Mouse (Mus musculus) bone marrow, adult 2 months (tissue): Measurements from ENCODE around the gene Prorsd1. TPM values are rescaled to one million over a fixed set of nuclear protein-coding genes. Genes with fewer than 3 reads are reported as not detected.
A peak's percentile ranks its signal among the peaks of the same experiment; 100 is the strongest.

Experiments used
- H3K27ac ChIP-seq: fragments of 200-500 bp; 2 replicates; pipeline ENCODE4 v1.5.1; 2012; ENCODE audit warnings: low read depth, mild to moderate bottlenecking, control low read depth, inconsistent platforms, low read length; ENCODE audit not compliant: control insufficient read depth, poor library complexity, insufficient read depth
- H3K4me1 ChIP-seq: fragments of 200-500 bp; 2 replicates; pipeline ENCODE4 v1.6.1; 2011; ENCODE audit warnings: low read length; ENCODE audit not compliant: control insufficient read depth, insufficient read depth
- H3K4me3 ChIP-seq: fragments of 200-500 bp; replicated peaks from 2 replicates; pipeline ENCODE3; 2011; ENCODE audit warnings: mild to moderate bottlenecking, low read depth, low read length, control low read depth; ENCODE audit not compliant: control insufficient read depth
- CTCF ChIP-seq: fragments of 200-500 bp; IDR thresholded peaks from 2 replicates; pipeline ENCODE4 v1.5.1; 2011; ENCODE audit warnings: low read length, control low read depth; ENCODE audit not compliant: control insufficient read depth, insufficient read depth
- POLR2A ChIP-seq: fragments of 200-500 bp; IDR thresholded peaks from 2 replicates; pipeline ENCODE4 v1.6.1; 2011; ENCODE audit warnings: low read depth, mild to moderate bottlenecking, control low read depth, low read length, borderline replicate concordance; ENCODE audit not compliant: control insufficient read depth
- WGBS: fragments of 180-500 bp; shearing (Covaris S2); methylation state at CpG from one replicate; pipeline ENCODE4 v1.1.7; 2018; 5-methylcytosine and 5-hydroxymethylcytosine counted together
- polyA plus RNA-seq: library from polyadenylated mRNA; stranded (reverse); fragments of >200 nt; gene quantifications from 2 replicates; pipeline ENCODE4 v1.2.4, GENCODE M21; 2011; ENCODE audit warnings: low replicate concordance; ENCODE audit not compliant: missing spikeins, insufficient read depth, insufficient read length

Gene Prorsd1
- polyA plus RNA-seq: 9.3 and 13.0 TPM in 2 replicates

DNA sequence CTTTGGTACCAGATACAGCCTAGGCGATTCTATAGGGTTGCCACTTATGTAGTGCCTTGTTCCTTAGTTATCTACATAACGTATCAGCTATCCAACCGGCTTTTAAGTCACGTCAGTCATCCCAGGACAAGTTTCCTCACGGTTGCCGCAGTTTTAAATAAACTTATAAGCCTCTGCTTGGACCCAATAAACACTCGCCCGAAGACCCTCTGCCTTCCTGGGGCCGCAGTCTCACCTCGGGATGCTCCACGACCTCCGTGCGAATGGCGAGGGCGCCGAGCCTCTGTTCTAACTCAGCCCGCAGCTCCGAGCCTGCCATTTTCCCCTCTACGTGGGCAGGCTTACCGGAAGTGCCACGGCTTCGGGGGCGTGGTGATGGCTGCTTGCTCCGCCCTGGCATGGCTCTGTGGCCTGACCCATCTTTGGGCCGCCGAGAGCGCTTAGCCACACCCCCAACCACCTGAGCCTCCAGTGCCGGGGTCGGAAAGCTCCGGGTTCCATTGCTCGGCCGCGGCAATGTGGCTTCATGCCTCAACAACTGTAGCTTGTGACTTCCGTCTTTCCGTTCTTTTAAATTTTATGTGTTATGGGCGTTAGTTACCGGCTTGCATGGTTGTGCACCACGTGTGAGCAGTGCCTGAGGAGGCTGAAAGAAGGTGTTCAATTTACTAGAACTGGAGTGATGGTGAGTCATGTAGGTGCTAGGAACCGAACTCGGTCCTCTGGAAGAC lies at the start of gene Prorsd1:
Prorsd1 (minus strand) TSS at position 352 of the 731 bp plus-strand sequence.
- TF ChIP-seq POLR2A (peak; percentile 89; the same call in 1 of the 2 replicates), CTCF (no peak)
- peak within 1 kb of the TSS; percentile 79 for H3K27ac ChIP-seq
- no peaks in the 10 kb centered on the region; the same call in 1 of the 2 replicates for H3K4me1 ChIP-seq
- WGBS: 1% methylated on average over 40 of the region's 40 CpGs
- H3K4me3 ChIP-seq: peak within 1 kb of the TSS; percentile 93

DNA sequence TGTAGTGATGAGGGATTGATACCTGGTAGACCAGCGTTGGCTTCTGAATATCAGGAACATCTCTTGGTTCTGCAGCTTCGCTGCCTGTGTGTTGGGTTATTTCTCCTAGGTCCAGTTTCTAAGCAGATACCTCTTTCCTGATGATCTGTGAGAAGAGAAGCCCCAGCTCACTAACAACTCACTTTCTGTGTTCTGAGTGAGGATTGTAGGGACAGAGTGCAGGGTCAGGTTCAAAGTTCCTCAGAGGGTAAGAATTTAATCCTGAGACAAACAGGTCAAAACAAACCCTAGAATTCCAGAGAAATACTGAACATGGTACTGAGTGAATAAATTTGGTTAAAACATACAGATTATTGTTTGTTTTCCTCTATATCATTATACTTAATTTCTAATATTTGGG lies 48.6 kb upstream of the Prorsd1 start:
- Histone ChIP-seq H3K27ac (no peak overlapping the region), H3K4me1 (no peaks in the 10 kb centered on the region), H3K4me3 (no peak overlapping the region)
- 73% methylated on average over 2 of the region's 2 CpGs for WGBS
- TF ChIP-seq CTCF: no peak
- no peak for TF ChIP-seq POLR2A

DNA sequence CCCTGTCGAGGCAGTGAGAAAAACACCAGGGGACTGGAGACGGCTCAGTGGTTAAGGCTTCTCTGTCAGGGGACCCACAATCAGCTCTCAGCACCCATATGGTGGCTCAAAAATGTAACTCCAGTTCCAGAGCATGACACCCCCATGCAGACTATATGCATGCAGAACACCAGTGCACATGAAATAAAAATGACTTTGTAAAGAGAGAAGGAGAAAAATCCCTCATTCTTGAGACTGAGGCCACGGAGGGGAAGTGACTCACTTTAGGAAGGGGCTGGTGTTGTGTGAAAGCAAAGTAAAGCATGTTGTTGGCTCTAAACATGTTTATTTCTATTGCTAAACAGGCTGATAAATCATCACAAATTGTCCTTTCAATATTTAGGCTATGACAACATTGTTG lies 46.2 kb upstream of the Prorsd1 start:
- no peak for TF ChIP-seq CTCF
- no peak for TF ChIP-seq POLR2A
- WGBS: 76% methylated on average over 3 of the region's 3 CpGs

DNA sequence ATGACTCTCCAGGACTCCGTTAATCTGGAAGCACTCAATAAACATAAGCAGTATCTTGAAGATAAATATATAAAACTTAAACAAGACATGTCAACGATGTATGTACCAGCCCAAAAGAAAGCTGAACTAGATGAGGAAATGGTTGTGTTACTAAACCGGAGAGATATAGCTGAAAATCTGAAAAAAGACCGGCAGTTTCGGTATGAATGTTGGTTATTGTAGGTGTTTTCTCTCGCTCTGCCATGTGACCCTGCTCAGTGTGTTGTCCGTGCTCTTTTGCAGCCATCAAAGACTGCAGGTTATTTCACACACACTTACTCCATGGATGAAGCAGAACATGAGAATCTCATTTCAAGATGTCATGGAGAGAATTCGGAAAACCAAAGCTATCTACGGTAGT lies 45.6 kb upstream of the Prorsd1 start:
- Histone ChIP-seq H3K4me1 (no peaks in the 10 kb centered on the region), H3K27ac (no peak overlapping the region), H3K4me3 (no peak overlapping the region)
- WGBS: 81% methylated on average over 9 of the region's 9 CpGs
- TF ChIP-seq POLR2A: no peak
- no peak for TF ChIP-seq CTCF

More for the DNA sequence above, 46.2 kb upstream of the Prorsd1 start:
- Histone ChIP-seq H3K27ac (no peak overlapping the region), H3K4me1 (no peaks in the 10 kb centered on the region), H3K4me3 (no peak overlapping the region)

DNA sequence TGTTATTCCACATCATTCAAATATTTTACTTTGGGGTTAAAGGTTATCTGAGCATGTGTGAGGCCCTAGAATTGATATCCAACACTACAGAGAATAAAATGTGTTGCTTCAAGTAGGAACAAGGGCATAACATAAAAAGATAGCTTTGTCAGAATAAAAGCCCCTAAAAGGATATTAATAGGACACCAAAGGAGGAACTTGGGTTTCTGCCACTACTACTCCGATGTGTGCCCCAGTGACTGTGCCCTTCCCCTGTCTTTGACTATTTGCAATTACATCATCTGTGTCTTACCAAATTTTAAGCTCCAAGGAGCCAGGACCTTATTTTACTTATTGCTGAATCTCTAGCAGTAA lies 34.6 kb upstream of the Prorsd1 start:
- H3K4me1 ChIP-seq: peaks cover 1% of the 10 kb centered on the region; the same call in 1 of the 2 replicates

DNA sequence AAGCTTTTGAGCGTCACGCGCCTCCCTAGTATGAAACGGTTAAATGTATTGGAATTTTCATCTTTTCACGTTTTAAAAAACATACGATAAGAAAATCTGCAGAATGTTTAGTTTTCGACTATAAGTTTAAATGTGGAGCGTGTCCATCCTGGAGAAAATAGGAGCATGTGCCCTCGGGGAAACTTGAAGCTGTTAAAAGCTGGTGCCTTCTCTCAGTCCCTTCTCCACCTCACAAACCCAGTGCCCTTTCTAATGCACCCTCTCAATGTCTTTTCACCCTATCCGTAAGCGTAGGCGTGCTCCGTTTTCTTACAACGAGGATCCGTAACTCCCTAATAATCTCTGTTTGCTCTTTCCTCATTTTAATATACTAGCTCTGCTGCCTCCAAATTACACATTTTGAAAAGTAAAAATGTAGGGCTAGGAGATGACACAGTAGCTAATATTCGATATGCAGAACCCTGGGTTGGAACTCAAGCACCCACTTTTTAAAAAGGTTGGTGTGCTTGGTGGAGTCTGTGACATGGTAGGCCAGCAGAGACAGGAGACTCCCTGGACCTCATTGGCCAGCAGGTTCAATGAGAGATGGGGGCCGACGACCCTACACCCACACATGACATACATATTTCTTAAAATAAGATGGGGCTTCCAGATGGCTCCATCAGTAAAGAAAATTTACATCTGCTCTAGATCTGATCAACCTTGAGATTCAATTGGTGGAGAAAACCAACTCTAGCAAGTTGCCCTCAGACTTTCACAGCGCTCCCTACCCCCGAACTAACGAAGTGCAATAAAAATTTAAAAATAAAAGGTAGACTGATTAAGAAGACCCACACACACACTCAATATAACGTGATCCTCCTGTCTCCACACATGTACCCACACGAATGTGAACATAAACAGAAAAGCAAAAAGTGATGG lies 33.9 kb upstream of the Prorsd1 start:
- Histone ChIP-seq H3K4me3 (peak overlapping the region; percentile 78), H3K4me1 (peaks cover 1% of the 10 kb centered on the region; the same call in 1 of the 2 replicates), H3K27ac (peak overlapping the region; percentile 39)
- TF ChIP-seq CTCF: no peak
- 16% methylated on average over 23 of the region's 23 CpGs for WGBS

More for the DNA sequence above, 34.6 kb upstream of the Prorsd1 start:
- H3K27ac ChIP-seq: no peak overlapping the region
- TF ChIP-seq POLR2A: no peak
- TF ChIP-seq CTCF: no peak
- WGBS: 8% methylated on average over 1 of the region's 1 CpGs
- no peak overlapping the region for H3K4me3 ChIP-seq

DNA sequence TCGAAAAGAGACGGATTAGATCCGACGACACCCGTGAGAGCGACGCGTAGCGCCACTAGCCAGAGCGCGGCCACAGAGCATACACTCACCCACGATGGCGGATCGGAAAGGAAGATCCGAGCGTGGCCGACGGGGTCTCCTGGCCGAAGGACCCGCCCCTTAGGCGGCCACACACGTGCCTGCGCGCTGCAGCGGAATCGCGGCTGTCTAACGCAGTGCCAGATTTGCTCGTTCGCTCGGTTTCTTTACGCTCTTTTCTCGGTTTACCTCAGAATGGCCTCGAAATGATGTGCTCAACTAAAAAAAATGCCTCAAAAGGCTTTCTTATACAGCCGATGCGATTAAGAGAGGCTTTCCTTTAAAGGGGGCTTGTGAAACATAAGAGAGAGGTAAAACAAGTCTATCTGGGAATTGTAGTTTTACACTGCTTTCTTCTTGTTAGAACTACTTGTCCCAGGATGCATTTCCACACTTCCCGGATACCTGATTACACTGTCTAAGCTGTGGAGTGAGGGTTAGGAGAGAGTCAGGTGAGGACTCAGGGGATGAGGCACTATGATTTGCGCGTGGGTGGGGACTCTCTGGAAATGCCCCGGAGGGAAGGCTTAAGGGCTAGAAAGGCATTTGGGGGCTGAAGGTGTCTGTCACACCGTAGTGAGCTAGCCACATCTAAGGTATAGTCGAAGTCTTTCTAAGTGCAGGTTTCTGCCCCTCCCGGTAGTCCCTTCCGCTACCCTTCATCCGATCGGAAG lies 33.1 kb upstream of the Prorsd1 start, which contains the start of the genes Clhc1 and Rps27a:
Clhc1 (plus strand) TSS at position 199 of the 752 bp plus-strand sequence.
Rps27a (minus strand) TSS at position 358 of the 752 bp plus-strand sequence.
- H3K4me3 ChIP-seq: peak within 1 kb of the TSS; percentile 91
- peaks cover 1% of the 10 kb centered on the region; the same call in 1 of the 2 replicates for H3K4me1 ChIP-seq
- peak within 1 kb of the TSS; percentile 84 for H3K27ac ChIP-seq
- under 1% methylated on average over 46 of the region's 46 CpGs for WGBS
- peak; percentile 17; the same call in 1 of the 2 replicates for TF ChIP-seq CTCF
- peak; percentile 97 for TF ChIP-seq POLR2A

DNA sequence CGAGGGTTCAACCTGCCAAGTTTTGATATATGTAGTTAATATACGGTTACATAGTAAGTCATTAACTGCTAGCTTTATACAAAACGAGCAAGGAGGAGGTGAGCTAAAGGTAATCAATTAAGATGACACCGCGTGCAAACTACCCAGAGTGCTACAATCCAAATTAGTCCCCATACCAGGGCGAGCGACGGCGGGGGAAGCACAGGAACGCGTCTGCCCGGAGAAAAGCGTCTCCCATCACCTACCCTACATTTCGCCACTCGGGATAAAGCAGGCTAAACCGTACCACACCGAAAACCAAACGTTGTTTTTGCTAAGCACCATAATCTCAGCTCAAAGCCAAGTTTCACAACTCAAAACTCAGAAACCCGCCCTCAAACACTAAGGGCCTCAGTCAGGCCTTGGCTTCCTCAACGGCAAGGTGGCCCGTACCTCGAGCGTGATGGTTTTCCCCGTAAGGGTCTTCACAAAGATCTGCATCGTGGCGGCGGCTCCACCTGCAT lies 32.5 kb upstream of the Prorsd1 start:
- TF ChIP-seq CTCF (no peak), POLR2A (no peak)
- Histone ChIP-seq H3K4me1 (peaks cover 1% of the 10 kb centered on the region; the same call in 1 of the 2 replicates), H3K4me3 (peak overlapping the region; percentile 91), H3K27ac (peak overlapping the region; percentile 84)
- WGBS: under 1% methylated on average over 27 of the region's 27 CpGs
